Mouse (Mus musculus): ENCODE data around the gene Sdk2.

Gene Sdk2

GRCm38 (mm10) chr11:114066951-114067762, at the start of gene Sdk2:
Gene Sdk2 (minus strand): TSS chr11:114067046.
- peak; percentile 57 to 61 for DNase-seq (ENCODE audit: low spot score in 2 of 2)

DNA sequence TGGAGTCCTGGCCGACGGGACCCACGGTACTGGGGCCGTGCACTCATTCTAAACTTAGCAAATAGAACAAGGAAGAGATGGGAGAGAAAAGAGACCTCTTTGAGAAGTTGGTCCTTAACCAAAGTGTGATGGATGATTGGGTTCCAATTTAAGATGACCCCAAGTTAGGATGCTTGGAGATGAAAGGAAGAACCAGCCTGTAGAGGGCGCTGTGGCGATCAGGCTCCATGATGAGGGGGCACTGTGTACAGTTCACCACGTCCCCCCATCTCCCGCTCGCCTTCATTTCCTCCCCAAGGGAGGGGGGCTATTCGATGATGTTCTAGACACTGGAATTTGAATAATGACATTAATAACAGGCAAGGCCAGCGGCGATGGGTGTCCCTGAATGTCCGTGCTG, 48.2 kb upstream of the Sdk2 start:
- no peak for DNase-seq (ENCODE audit: low spot score in 2 of 2)

DNA sequence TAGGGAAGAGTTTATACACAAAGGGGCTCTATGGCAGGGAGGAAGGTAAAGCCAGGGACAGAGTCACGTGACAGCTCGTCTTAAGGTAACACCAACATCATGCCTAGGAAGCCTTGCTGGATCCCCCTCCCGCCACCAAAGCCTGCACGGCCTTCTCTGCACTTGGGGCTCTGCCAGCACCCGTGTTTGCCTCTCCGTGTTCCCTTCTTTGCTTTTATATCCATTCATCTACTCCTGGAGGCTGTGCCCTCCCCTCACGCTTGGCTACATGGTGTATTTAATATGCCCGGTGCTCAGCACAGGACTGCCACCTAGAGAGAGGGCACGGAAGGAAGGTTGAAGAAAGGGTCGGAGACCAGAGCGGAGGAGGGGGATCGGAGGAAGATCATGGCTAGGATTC, 47.8 kb upstream of the Sdk2 start:
- DNase-seq (ENCODE audit: low spot score in 2 of 2): no peak

GRCm38 (mm10) chr11:114110851-114111250, 44.0 kb upstream of the Sdk2 start:
- DNase-seq (ENCODE audit: low spot score in 2 of 2): no peak

- DNase-seq (ENCODE audit: low spot score in 2 of 2): no peak
These were observed 26.8 kb upstream of the Sdk2 start for GRCm38 (mm10) chr11:114093636-114094035.

- DNase-seq (ENCODE audit: low spot score in 2 of 2): no peak
These were observed 26.3 kb upstream of the Sdk2 start for GRCm38 (mm10) chr11:114093175-114093574.

GRCm38 (mm10) chr11:114080606-114081005, 13.8 kb upstream of the Sdk2 start:
- no peak for DNase-seq (ENCODE audit: low spot score in 2 of 2)

GRCm38 (mm10) chr11:114072644-114073043, 5.8 kb upstream of the Sdk2 start:
- DNase-seq (ENCODE audit: low spot score in 2 of 2): no peak

GRCm38 (mm10) chr11:114071998-114072397, 5.2 kb upstream of the Sdk2 start:
- DNase-seq (ENCODE audit: low spot score in 2 of 2): no peak

GRCm38 (mm10) chr11:114070881-114071280, 4.0 kb upstream of the Sdk2 start:
- DNase-seq (ENCODE audit: low spot score in 2 of 2): no peak

DNA sequence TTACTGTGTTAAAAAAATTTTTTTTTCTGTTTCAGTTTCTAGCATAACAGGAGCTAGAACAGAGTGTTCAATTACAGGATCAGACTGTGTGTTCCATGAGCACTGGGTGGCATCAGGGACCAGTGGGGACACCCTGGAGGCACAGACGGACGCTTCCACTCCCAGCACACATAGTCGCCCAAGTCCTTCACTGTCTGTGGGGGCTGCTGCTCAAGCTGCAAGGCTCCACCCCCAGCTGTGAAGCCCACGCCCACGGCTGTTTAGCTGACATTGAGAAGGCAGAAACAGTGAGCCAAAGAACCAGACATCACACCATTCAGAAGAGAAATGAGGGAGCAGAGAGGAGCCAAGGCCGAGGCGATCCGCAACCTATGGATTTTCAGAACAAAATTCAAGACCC, 3.3 kb upstream of the Sdk2 start:
- no peak for DNase-seq (ENCODE audit: low spot score in 2 of 2)

DNA sequence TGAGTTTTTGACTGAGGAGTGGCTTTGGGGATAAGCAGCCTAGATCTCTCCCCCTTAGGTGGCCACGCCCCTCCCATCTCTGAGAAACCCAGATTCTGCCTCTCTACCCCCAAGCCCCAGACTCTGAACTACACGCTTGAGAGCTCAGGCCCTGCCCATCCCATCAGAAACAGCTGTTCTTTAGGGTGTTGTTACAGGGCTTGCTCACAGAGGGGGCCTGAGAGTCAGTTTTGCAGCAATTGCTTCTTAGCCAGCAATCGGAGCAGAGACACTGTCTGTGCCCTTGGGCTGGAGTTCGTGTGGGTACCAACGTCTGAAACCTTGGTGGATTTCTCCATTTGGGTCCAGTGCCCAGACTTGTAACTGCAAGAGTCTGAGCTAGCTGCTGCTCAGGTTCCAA, 1.5 kb upstream of the Sdk2 start:
- peak; percentile 35 to 39 for DNase-seq (ENCODE audit: low spot score in 2 of 2)

- no peak for DNase-seq (ENCODE audit: low spot score in 2 of 2)
These were observed 522 bp downstream of the Sdk2 start for GRCm38 (mm10) chr11:114066098-114066950.

- DNase-seq (ENCODE audit: low spot score in 2 of 2): no peak
These were observed 1.2 kb downstream of the Sdk2 start for GRCm38 (mm10) chr11:114065596-114065995.

- DNase-seq (ENCODE audit: low spot score in 2 of 2): no peak
These were observed 1.9 kb downstream of the Sdk2 start for GRCm38 (mm10) chr11:114064871-114065388.

DNA sequence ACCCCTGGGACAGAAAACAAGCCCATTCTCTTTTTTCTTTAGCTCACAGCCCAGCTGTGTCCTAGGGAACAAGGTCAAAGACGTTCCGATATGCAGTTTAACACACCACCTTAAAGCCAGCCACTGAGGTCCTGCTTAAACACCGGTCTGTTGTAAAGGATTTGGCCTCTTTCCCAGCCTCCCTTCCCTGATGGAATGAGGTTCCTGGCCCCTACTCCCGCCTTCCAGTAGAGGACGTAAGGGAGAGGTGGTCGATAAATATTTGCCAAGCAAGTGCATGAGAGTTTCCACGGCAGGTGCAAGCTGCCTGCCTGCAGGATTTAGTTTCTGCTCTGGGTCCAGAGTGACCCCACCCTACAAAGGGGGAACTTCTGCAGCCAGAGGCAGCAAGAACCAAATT, 4.9 kb downstream of the Sdk2 start:
- DNase-seq (ENCODE audit: low spot score in 2 of 2): no peak

DNA sequence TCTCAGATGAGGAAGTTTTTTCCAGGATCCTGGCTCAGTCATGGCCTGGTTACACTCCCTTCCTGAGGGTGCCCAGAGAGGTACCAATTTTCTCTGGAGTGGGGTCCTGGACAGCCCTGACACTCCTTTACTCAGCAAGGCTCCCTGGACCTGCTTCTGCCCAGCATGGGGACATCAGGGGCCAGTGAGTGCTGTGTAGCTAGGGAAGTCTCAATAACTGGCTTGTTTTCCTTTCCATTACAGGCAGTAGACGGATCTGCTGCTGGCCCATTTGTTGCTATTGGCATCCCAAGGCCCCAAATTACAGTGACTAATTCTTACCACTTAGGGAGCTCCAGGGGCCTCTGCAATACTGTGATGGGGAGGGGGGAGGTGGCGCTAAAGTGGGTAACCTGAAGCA, 5.6 kb downstream of the Sdk2 start:
- no peak for DNase-seq (ENCODE audit: low spot score in 2 of 2)

- DNase-seq (ENCODE audit: low spot score in 2 of 2): no peak
These were observed 10.5 kb downstream of the Sdk2 start for GRCm38 (mm10) chr11:114056351-114056750.

- DNase-seq (ENCODE audit: low spot score in 2 of 2): no peak
These were observed 12.1 kb downstream of the Sdk2 start for GRCm38 (mm10) chr11:114054581-114055315.

DNA sequence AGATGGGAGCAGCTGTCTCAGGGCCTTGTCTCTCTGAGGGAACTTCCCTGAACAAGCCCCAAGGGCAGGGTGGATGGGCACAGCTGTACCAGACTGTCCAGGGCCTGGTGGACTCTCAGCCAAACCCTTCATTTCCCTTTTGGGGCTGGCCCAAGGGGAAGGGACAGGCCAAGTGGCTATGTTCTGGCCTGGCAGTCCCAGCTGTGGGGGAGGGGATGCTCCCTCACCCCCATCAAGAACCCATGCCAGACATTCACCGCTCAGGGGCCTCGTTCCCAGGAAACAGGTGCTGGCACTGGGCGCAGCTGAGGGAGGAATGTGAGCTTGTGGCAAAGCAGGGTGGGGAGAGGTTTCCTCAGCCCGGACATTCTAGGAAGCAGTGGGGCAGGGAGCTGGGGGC, 15.5 kb downstream of the Sdk2 start:
- DNase-seq (ENCODE audit: low spot score in 2 of 2): no peak

DNA sequence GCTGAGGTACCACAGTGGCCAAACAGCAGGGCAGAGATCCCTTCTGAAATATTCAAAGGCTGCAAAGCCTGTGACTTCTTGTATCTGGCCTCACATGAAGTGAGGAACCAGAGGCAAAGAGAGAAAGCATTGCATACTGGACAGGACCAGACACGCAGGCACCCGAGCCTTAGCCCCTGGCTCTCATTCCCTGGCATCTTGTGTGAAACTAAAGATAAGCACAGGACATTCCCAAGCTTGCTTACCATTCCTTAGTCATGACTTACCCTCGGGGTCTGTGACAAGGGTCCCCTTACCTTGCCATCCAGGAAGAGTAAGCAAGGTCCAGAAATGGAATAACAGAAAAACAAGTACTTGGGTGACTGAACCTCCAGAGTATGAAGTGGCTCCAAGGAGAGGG, 16.3 kb downstream of the Sdk2 start:
- DNase-seq (ENCODE audit: low spot score in 2 of 2): no peak

- DNase-seq (ENCODE audit: low spot score in 2 of 2): no peak
These were observed 18.9 kb downstream of the Sdk2 start for GRCm38 (mm10) chr11:114047887-114048331.

All from frontal cortex, postnatal 25 days (tissue).